In genomic region chr2:146884291-146884855, GRCm38 (mm10) we compare ENCODE assay signal across 12 mouse cellular contexts. TPM values are rescaled to one million over a fixed set of nuclear protein-coding genes. Genes with fewer than 3 reads are reported as not detected.
DNase-seq lines count a peak whose midpoint lies in the region; ATAC-seq and TF ChIP-seq lines count a peak whose summit lies in the region.
"Had no signal": no experiment of that assay in that cellular context is flagged by ENCODE, and none has a peak within 500 bp of the region (broad histone marks: within the 10 kb centered on the region; RNA-seq: fewer than 3 reads in every experiment).

No protein-coding gene starts in this region.

- no peaks in the 10 kb centered on the region for H3K4me1 ChIP-seq in kidney, postnatal 0 days (replicated peaks; ENCODE audit: insufficient read depth, low read length)
- H3K4me1 ChIP-seq in kidney, embryonic 16.5 days (ENCODE audit: insufficient read depth, low read length), result no peaks in the 10 kb centered on the region
- H3K4me1 ChIP-seq in forebrain, embryonic 13.5 days, result peaks cover 17% of the 10 kb centered on the region
- H3K4me1 ChIP-seq in midbrain, embryonic 14.5 days (ENCODE audit: control insufficient read depth, insufficient read depth, low read length), result peaks cover 11% of the 10 kb centered on the region; the same call in 1 of the 2 replicates
- H3K4me1 ChIP-seq: limb, embryonic 15.5 days had no signal

- 73% methylated on average over 8 of the region's 8 CpGs for WGBS in kidney, postnatal 0 days
- WGBS in kidney, embryonic 16.5 days, result 78% methylated on average over 8 of the region's 8 CpGs
- whole genome bisulfite sequencing in forebrain, embryonic 13.5 days, result 22% methylated on average over 8 of the region's 8 CpGs
- 22% methylated on average over 8 of the region's 8 CpGs for WGBS in midbrain, embryonic 14.5 days

- H3K27me3 ChIP-seq in kidney, postnatal 0 days (ENCODE audit: insufficient read depth, low read length), result no peaks in the 10 kb centered on the region
- H3K27me3 ChIP-seq in kidney, embryonic 16.5 days (ENCODE audit: insufficient read depth, low read length), result no peaks in the 10 kb centered on the region
- peaks cover 13% of the 10 kb centered on the region for H3K27me3 ChIP-seq in forebrain, embryonic 13.5 days
- H3K27me3 ChIP-seq in midbrain, embryonic 14.5 days (ENCODE audit: control insufficient read depth, insufficient read depth, low read length), result no peaks in the 10 kb centered on the region; the same call in 1 of the 2 replicates
- H3K27me3 ChIP-seq: limb, embryonic 15.5 days had no signal

- no peak for TF ChIP-seq CTCF in kidney, postnatal 0 days (IDR thresholded peaks at IDR 0.05; ENCODE audit: low read depth)

- 0 out of 2 replicates have a peak overlapping the region, but pooled peaks have one; percentile 15 for H3K27ac ChIP-seq in kidney, postnatal 0 days
- H3K27ac ChIP-seq in kidney, embryonic 16.5 days (ENCODE audit: low read length), result no peak overlapping the region
- no peak overlapping the region; the same call in 1 of the 2 replicates for H3K27ac ChIP-seq in forebrain, embryonic 13.5 days
- H3K27ac ChIP-seq in midbrain, embryonic 14.5 days (replicated peaks; ENCODE audit: low read depth, low read length), result no peak overlapping the region
- H3K27ac ChIP-seq: limb, embryonic 15.5 days; macrophage had no signal

- no peaks in the 10 kb centered on the region for H3K9me3 ChIP-seq in kidney, postnatal 0 days (replicated peaks; ENCODE audit: low read length)
- no peaks in the 10 kb centered on the region for H3K9me3 ChIP-seq in kidney, embryonic 16.5 days (ENCODE audit: low read length)
- H3K9me3 ChIP-seq in forebrain, embryonic 13.5 days (replicated peaks), result no peaks in the 10 kb centered on the region
- no peaks in the 10 kb centered on the region for H3K9me3 ChIP-seq in midbrain, embryonic 14.5 days (ENCODE audit: control insufficient read depth, low read length)
- H3K9me3 ChIP-seq: limb, embryonic 15.5 days had no signal

- no peak overlapping the region for H3K4me2 ChIP-seq in kidney, postnatal 0 days (ENCODE audit: low read length)
- H3K4me2 ChIP-seq in kidney, embryonic 16.5 days (replicated peaks; ENCODE audit: low read depth, low read length), result no peak overlapping the region
- peak overlapping the region; percentile 4 for H3K4me2 ChIP-seq in forebrain, embryonic 13.5 days
- H3K4me2 ChIP-seq in midbrain, embryonic 14.5 days (ENCODE audit: low read length), result no peak overlapping the region
- H3K4me2 ChIP-seq: limb, embryonic 15.5 days had no signal

- 0 out of 2 replicates have a peak, but pooled peaks cover 3% of the 10 kb centered on the region for H3K36me3 ChIP-seq in kidney, postnatal 0 days (ENCODE audit: insufficient read depth, low read length)
- 0 out of 2 replicates have a peak, but pooled peaks cover under 1% of the 10 kb centered on the region for H3K36me3 ChIP-seq in kidney, embryonic 16.5 days (ENCODE audit: insufficient read depth, low read length)
- 0 out of 2 replicates have a peak, but pooled peaks cover 1% of the 10 kb centered on the region for H3K36me3 ChIP-seq in forebrain, embryonic 13.5 days (ENCODE audit: poor library complexity, severe bottlenecking)
- no peaks in the 10 kb centered on the region for H3K36me3 ChIP-seq in midbrain, embryonic 14.5 days (ENCODE audit: control insufficient read depth, insufficient read depth, low read length)
- H3K36me3 ChIP-seq: limb, embryonic 15.5 days had no signal

- DNase-seq in frontal cortex, postnatal 25 days (ENCODE audit: low spot score in 2 of 2), result no peak
- no peak for DNase-seq in kidney, postnatal 0 days (ENCODE audit: low spot score)
- peak; percentile 25 for DNase-seq in midbrain, embryonic 14.5 days
- DNase-seq in adrenal gland, postnatal 25 days, result no peak
- no peak for DNase-seq in gastrocnemius, postnatal 4 days (ENCODE audit: low spot score in 2 of 2)
- DNase-seq: kidney, adult 9 months; thymus, postnatal 4 days had no signal

- no peak overlapping the region for H3K4me3 ChIP-seq in kidney, postnatal 0 days (replicated peaks; ENCODE audit: low read depth, low read length)
- H3K4me3 ChIP-seq in kidney, embryonic 16.5 days (ENCODE audit: low read length), result no peak overlapping the region
- no peak overlapping the region for H3K4me3 ChIP-seq in forebrain, embryonic 13.5 days
- no peak overlapping the region for H3K4me3 ChIP-seq in midbrain, embryonic 14.5 days (replicated peaks; ENCODE audit: low read depth, low read length)
- H3K4me3 ChIP-seq: limb, embryonic 15.5 days had no signal

- no peak overlapping the region for H3K9ac ChIP-seq in kidney, postnatal 0 days (ENCODE audit: low read depth, low read length)
- H3K9ac ChIP-seq in kidney, embryonic 16.5 days (replicated peaks; ENCODE audit: low read length), result no peak overlapping the region
- H3K9ac ChIP-seq in forebrain, embryonic 13.5 days, result no peak overlapping the region
- H3K9ac ChIP-seq in midbrain, embryonic 14.5 days (replicated peaks; ENCODE audit: low read length), result no peak overlapping the region
- H3K9ac ChIP-seq: limb, embryonic 15.5 days had no signal

- peak; percentile 48 for ATAC-seq in frontal cortex, adult (ENCODE audit: low TSS enrichment)
- no peak for ATAC-seq in kidney, postnatal 0 days (replicated peaks; ENCODE audit: low FRiP score, low read depth)
- no peak for ATAC-seq in kidney, embryonic 16.5 days (ENCODE audit: low FRiP score, low TSS enrichment)
- ATAC-seq in forebrain, embryonic 13.5 days, result peak; percentile 50; the same call in 1 of the 2 replicates
- no peak for ATAC-seq in midbrain, embryonic 14.5 days (ENCODE audit: low FRiP score, low TSS enrichment)

RNA-seq across cellular contexts. Expression of gene Kiz, which starts 28.7 kb away (rescaled TPM):
- polyA plus RNA-seq in kidney, postnatal 0 days (2015; fragmentation: Nextera tagmentation; extraction: Ambion mirVana), result 31.0 and 34.7 TPM in 2 replicates
- polyA plus RNA-seq in kidney, embryonic 16.5 days (2015; fragmentation: Nextera tagmentation; extraction: Ambion mirVana), result 34.3 and 37.1 TPM in 2 replicates
- 28.0 and 28.1 TPM in 2 replicates for polyA plus RNA-seq in forebrain, embryonic 13.5 days (2015; fragmentation: Nextera tagmentation; extraction: Ambion mirVana)
- polyA plus RNA-seq in midbrain, embryonic 14.5 days (2014; fragmentation: Nextera tagmentation; extraction: Ambion mirVana), result 22.0 and 34.3 TPM in 2 replicates
- total RNA-seq in adrenal gland, postnatal 25 days (2021), result 42.9 and 51.9 TPM in 2 replicates
- total RNA-seq in gastrocnemius, postnatal 4 days (2021), result 10 to 100 TPM; 27.1 to 30.8 TPM

Comparison
In these comparisons a context has a peak if more than half of its experiments do, and no peak if none do; other contexts are left out.
1. ATAC-seq: peak in frontal cortex, adult (single experiment) and forebrain, embryonic 13.5 days (single experiment); none in kidney, postnatal 0 days (single experiment), kidney, embryonic 16.5 days (single experiment) and midbrain, embryonic 14.5 days (single experiment).